Mouse (Mus musculus): ENCODE data around the gene Lrrc41. TPM values are rescaled to one million over a fixed set of nuclear protein-coding genes. Genes with fewer than 3 reads are reported as not detected.

Lrrc41 gene
- polyA plus RNA-seq, 1 experiment from 2014 or later, result 73.8 TPM

DNA sequence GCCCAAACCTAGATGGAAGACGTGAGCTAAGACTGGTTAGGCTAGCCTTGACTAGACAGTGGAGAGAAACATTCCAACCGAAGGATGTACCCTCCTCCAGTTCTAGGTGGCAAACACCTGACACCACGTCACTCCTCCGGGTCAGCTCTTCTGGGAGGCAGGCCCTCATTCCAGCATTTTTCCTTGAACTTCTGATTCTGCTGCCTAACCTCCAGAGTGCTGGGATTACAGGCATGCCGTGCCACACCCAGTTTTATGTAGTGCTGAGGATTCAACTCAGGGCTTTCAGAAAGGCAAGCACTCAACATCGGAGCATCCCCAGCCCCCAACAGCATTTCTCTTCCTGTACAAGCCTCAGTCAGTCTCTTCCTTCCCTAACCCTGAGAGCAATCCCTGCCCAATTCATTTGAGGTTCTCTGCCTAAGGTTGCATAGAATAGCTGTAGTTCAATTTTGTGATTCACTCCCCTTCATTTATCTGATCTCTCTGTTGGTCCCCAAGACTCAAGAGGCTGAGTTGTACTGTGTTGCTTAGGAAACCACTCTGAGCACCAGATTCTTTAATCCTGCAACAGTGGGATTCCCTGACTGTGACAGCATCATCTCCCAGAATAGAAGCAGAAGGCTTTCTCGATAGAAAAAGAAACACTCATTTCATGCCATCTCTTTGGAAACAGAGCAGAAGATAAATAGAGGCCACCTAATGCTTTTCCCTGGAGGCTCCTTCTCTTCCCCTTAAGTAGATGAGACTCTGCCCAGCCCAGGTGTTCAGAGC lies 65.9 kb downstream of the Lrrc41 start:
- H3K27me3 ChIP-seq, result peaks cover 21% of the 10 kb centered on the region
- H3K4me2 ChIP-seq (replicated peaks), result no peak overlapping the region
- H3K4me3 ChIP-seq, result no peak overlapping the region
- H3K9ac ChIP-seq, result no peak overlapping the region
- H3K4me1 ChIP-seq, result peaks cover 16% of the 10 kb centered on the region
- no peaks in the 10 kb centered on the region for H3K36me3 ChIP-seq
- ATAC-seq (ENCODE audit: low FRiP score), result no peak
- WGBS, result 80% methylated on average over 7 of the region's 7 CpGs
- H3K9me3 ChIP-seq (replicated peaks), result no peaks in the 10 kb centered on the region
- H3K27ac ChIP-seq, result no peak overlapping the region

DNA sequence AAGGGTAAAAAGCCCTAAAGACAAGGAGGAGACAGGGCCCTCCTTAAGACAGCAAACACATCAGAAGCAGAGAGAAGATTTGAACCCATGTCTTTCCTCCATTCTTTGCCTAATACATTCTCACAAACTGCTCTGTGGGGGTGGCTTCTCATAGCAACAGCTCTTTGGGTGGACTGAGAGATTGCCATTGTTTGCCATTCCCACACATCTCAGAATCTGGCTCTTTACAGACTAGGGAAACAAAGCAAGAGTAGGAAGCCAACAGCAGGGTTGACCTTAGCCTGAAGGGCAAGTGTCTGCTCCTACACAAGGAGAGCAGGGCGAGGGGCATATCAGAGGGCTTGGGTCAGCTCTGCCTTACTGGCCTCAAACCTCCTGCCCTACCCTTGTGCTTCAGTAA lies 66.7 kb downstream of the Lrrc41 start:
- Histone ChIP-seq H3K36me3 (no peaks in the 10 kb centered on the region), H3K9ac (no peak overlapping the region), H3K27ac (no peak overlapping the region), H3K9me3 (replicated peaks) (no peaks in the 10 kb centered on the region), H3K4me2 (replicated peaks) (no peak overlapping the region), H3K4me1 (peaks cover 16% of the 10 kb centered on the region), H3K27me3 (peaks cover 21% of the 10 kb centered on the region), H3K4me3 (no peak overlapping the region)
- 63% methylated on average over 1 of the region's 1 CpGs for WGBS
- ATAC-seq (ENCODE audit: low FRiP score), result no peak

DNA sequence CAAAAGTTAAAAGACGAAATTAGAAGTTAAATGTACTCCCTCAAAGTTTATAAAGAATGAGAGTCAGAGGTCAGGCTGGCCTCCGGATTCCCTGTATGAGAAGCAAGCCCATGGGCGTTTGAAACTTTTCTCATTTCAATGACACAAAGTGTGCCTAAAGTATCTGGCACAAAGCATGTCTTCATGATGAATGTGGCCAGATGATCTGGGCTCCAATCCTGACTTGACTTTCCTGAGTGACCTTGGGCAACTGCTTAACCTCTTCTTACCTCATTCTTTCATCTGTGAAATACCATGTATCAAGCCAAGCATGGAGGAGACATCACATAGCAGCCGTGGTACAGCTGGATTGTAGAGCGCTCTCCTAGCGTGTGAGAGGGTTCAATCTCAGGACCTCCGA lies 67.2 kb downstream of the Lrrc41 start:
- Histone ChIP-seq H3K36me3 (no peaks in the 10 kb centered on the region), H3K4me1 (peaks cover 16% of the 10 kb centered on the region), H3K9me3 (replicated peaks) (no peaks in the 10 kb centered on the region), H3K27me3 (peaks cover 21% of the 10 kb centered on the region), H3K27ac (no peak overlapping the region), H3K9ac (no peak overlapping the region), H3K4me2 (replicated peaks) (no peak overlapping the region), H3K4me3 (no peak overlapping the region)
- ATAC-seq (ENCODE audit: low FRiP score), result no peak
- 57% methylated on average over 7 of the region's 7 CpGs for WGBS

DNA sequence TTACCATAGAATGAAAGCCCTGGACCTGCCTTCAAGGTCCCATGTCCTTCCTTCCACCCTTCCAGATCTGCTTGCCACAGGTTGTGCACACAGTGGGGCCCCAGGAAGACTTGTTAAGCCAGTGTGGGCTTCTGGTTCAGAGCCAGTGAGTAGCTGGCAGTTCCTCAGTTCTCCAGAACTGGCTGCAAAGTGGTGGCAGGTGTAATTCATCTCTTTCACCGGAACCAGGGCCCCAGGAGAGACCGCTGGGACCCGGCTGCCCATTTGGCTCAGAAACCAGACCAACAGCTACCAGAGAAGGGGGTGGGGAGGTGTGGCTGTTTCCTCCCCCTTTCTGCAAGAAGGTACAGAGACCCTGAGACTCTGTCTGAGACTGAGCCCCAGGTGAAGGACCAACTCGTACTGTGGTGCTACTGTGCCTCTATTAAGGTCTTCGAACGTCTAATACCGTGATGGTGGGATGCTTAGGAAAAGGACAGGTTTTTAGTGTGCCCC lies 68.3 kb downstream of the Lrrc41 start:
- peaks cover 16% of the 10 kb centered on the region for H3K4me1 ChIP-seq
- no peak overlapping the region for H3K27ac ChIP-seq
- no peak for ATAC-seq (ENCODE audit: low FRiP score)
- no peaks in the 10 kb centered on the region for H3K9me3 ChIP-seq (replicated peaks)
- peak overlapping the region; percentile 96 for H3K4me2 ChIP-seq (replicated peaks)
- H3K4me3 ChIP-seq, result peak overlapping the region; percentile 50
- peaks cover 21% of the 10 kb centered on the region for H3K27me3 ChIP-seq
- WGBS, result 13% methylated on average over 7 of the region's 7 CpGs
- H3K36me3 ChIP-seq, result no peaks in the 10 kb centered on the region
- no peak overlapping the region for H3K9ac ChIP-seq

DNA sequence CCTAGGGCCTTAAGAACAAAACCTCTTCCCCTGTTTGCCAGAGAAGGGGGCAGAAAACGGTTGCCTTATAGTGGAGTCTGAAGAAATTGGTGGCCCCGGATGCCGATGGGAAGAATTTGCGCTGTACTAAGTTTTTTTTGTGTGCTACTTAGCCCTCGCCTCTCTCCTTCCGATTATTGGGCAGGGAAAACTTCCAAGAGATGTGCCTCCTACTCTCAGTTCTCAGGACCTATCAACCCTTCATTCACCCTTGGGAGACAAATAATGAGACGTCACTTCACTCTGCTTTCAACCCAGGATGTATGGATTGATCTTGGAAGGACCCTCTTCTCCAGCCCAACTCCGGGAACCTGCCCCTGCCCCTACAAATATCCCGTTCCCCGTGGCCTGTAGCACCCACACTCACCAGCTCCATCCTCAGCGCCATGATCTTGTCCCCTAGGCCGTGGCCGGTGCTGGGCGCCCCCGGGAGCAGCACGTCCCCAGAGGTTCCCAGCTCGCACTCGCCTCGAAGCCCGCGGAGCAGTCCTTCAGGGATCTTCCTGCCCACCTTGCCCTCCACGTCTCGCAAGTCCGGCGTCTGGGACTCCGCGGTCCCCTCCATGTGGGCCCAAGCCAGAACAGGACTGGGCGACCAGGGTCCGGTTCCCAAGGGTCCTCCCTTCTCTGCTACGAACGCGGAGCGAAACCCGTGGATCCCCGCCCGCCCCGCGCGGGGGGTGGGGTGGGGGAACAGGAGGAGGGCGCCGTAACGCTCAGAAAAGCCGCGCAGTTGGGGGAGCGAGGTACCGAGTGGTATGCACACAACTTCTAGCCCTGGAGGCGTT lies 69.0 kb downstream of the Lrrc41 start:
- Histone ChIP-seq H3K9ac (peak overlapping the region; percentile 73), H3K4me3 (peak overlapping the region; percentile 50), H3K9me3 (replicated peaks) (no peaks in the 10 kb centered on the region), H3K27me3 (peaks cover 21% of the 10 kb centered on the region), H3K27ac (no peak overlapping the region), H3K36me3 (no peaks in the 10 kb centered on the region), H3K4me2 (replicated peaks) (peak overlapping the region; percentile 96), H3K4me1 (peaks cover 16% of the 10 kb centered on the region)
- WGBS, result under 1% methylated on average over 47 of the region's 47 CpGs
- ATAC-seq (ENCODE audit: low FRiP score), result peak; percentile 76

Other genes with a start within 250 kb of the Lrrc41 start
- gene Mob3c, start 247.2 kb upstream of the Lrrc41 start, polyA plus RNA-seq (2016; fragmentation: Nextera tagmentation; extraction: Ambion mirVana), result 5.0 and 6.7 TPM in 2 replicates
- 28.0 and 30.8 TPM in 2 replicates for gene Mknk1, start 236.1 kb upstream of the Lrrc41 start, polyA plus RNA-seq (2016; fragmentation: Nextera tagmentation; extraction: Ambion mirVana)
- gene Kncn, start 190.9 kb upstream of the Lrrc41 start, polyA plus RNA-seq (2016; fragmentation: Nextera tagmentation; extraction: Ambion mirVana), result not detected in 2 replicates
- gene 6430628N08Rik, start 184.6 kb upstream of the Lrrc41 start, polyA plus RNA-seq (2016; fragmentation: Nextera tagmentation; extraction: Ambion mirVana), result 0.17 TPM in 1 of 2 replicates, not detected in the other
- 10.1 and 14.7 TPM in 2 replicates for gene Dmbx1, start 135.3 kb upstream of the Lrrc41 start, polyA plus RNA-seq (2016; fragmentation: Nextera tagmentation; extraction: Ambion mirVana)
- gene Faah, start 57.3 kb upstream of the Lrrc41 start, polyA plus RNA-seq (2016; fragmentation: Nextera tagmentation; extraction: Ambion mirVana), result 7.3 and 7.7 TPM in 2 replicates
- 16.3 and 21.1 TPM in 2 replicates for gene Nsun4, start 21.4 kb upstream of the Lrrc41 start, polyA plus RNA-seq (2016; fragmentation: Nextera tagmentation; extraction: Ambion mirVana)
- 333 and 361 TPM in 2 replicates for gene Uqcrh, start 198 bp upstream of the Lrrc41 start, polyA plus RNA-seq (2016; fragmentation: Nextera tagmentation; extraction: Ambion mirVana)
- 28.3 and 28.5 TPM in 2 replicates for gene Rad54l, start 48.4 kb downstream of the Lrrc41 start, polyA plus RNA-seq (2016; fragmentation: Nextera tagmentation; extraction: Ambion mirVana)
- 62.7 and 67.5 TPM in 2 replicates for gene Pomgnt1, start 48.6 kb downstream of the Lrrc41 start, polyA plus RNA-seq (2016; fragmentation: Nextera tagmentation; extraction: Ambion mirVana)
- 1.6 and 2.2 TPM in 2 replicates for gene Lurap1, start 76.1 kb downstream of the Lrrc41 start, polyA plus RNA-seq (2016; fragmentation: Nextera tagmentation; extraction: Ambion mirVana)
- gene Tspan1, start 92.3 kb downstream of the Lrrc41 start, polyA plus RNA-seq (2016; fragmentation: Nextera tagmentation; extraction: Ambion mirVana), result 0.17 TPM in 1 of 2 replicates, not detected in the other
- not detected in 2 replicates for gene 1700042G07Rik, start 98.1 kb downstream of the Lrrc41 start, polyA plus RNA-seq (2016; fragmentation: Nextera tagmentation; extraction: Ambion mirVana)
- gene Gm49337, start 98.1 kb downstream of the Lrrc41 start, polyA plus RNA-seq (2016; fragmentation: Nextera tagmentation; extraction: Ambion mirVana), result not detected in 2 replicates
- 108 and 113 TPM in 2 replicates for gene Pik3r3, start 146.3 kb downstream of the Lrrc41 start, polyA plus RNA-seq (2016; fragmentation: Nextera tagmentation; extraction: Ambion mirVana)